Mouse (Mus musculus) NIH3T3 (cell line): ENCODE measurements around the gene Mrpl51.
A peak's percentile ranks its signal among the peaks of the same experiment; 100 is the strongest.

Source experiments
- DNase-seq: peaks from one replicate; pipeline ENCODE4 v3.0.0-alpha.2; 2012; ENCODE audit warnings: low read depth

Gene Mrpl51

GRCm38 (mm10) chr6:125232516-125232915 is 40.9 kb downstream of the Mrpl51 start:
- no peak for DNase-seq

- peak; percentile 34 for DNase-seq
Measured at GRCm38 (mm10) chr6:125233816-125234519, 42.4 kb downstream of the Mrpl51 start.

GRCm38 (mm10) chr6:125234520-125234828 is 42.9 kb downstream of the Mrpl51 start:
- no peak for DNase-seq

GRCm38 (mm10) chr6:125236341-125236740 is 44.7 kb downstream of the Mrpl51 start:
- no peak for DNase-seq

- DNase-seq, result no peak
Measured at GRCm38 (mm10) chr6:125236782-125237181, 45.2 kb downstream of the Mrpl51 start, which contains the start of gene Cd27. Gene Cd27, minus strand, starts transcription at chr6:125237010.

- no peak for DNase-seq
Measured at GRCm38 (mm10) chr6:125237421-125237820, 45.8 kb downstream of the Mrpl51 start.

GRCm38 (mm10) chr6:125238396-125238795 is 46.8 kb downstream of the Mrpl51 start:
- DNase-seq, result peak; percentile 45

- DNase-seq, result no peak
Measured at GRCm38 (mm10) chr6:125239547-125239946, 47.9 kb downstream of the Mrpl51 start.

- DNase-seq, result no peak
Measured at GRCm38 (mm10) chr6:125240617-125241016, 49.0 kb downstream of the Mrpl51 start.

- no peak for DNase-seq
Measured at GRCm38 (mm10) chr6:125241566-125241965, 50.0 kb downstream of the Mrpl51 start.

- DNase-seq, result no peak
Measured at GRCm38 (mm10) chr6:125244551-125244950, 53.0 kb downstream of the Mrpl51 start.
